ENCODE assay signal across 11 mouse cellular contexts in genomic region chr9:119517467-119517866, GRCm38 (mm10).
DNase-seq lines count a peak whose midpoint lies in the region; ATAC-seq lines count a peak whose summit lies in the region.
"Had no signal": no experiment of that assay in that cellular context is flagged by ENCODE, and none has a peak within 500 bp of the region (broad histone marks: within the 10 kb centered on the region; RNA-seq: fewer than 3 reads in every experiment).

No protein-coding gene starts in this region.

- no peaks in the 10 kb centered on the region for H3K9me3 ChIP-seq in embryonic facial prominence, embryonic 13.5 days
- no peaks in the 10 kb centered on the region for H3K9me3 ChIP-seq in embryonic facial prominence, embryonic 10.5 days
- no peaks in the 10 kb centered on the region for H3K9me3 ChIP-seq in hindbrain, embryonic 12.5 days (replicated peaks)
- no peaks in the 10 kb centered on the region for H3K9me3 ChIP-seq in hindbrain, embryonic 11.5 days (ENCODE audit: control insufficient read depth, low read length)
- no peaks in the 10 kb centered on the region for H3K9me3 ChIP-seq in stomach, embryonic 16.5 days (replicated peaks; ENCODE audit: control insufficient read depth, low read length)
- H3K9me3 ChIP-seq: limb, embryonic 12.5 days had no signal

- no peak for ATAC-seq in embryonic facial prominence, embryonic 13.5 days (ENCODE audit: insufficient number of reproducible peaks, insufficient read depth, low FRiP score, low TSS enrichment, low read depth)
- no peak for ATAC-seq in hindbrain, embryonic 12.5 days (ENCODE audit: low FRiP score)
- no peak for ATAC-seq in hindbrain, embryonic 11.5 days (ENCODE audit: low FRiP score)
- no peak for ATAC-seq in stomach, embryonic 16.5 days (ENCODE audit: insufficient read depth, low FRiP score)

- H3K4me2 ChIP-seq in embryonic facial prominence, embryonic 13.5 days = peak overlapping the region; percentile 43
- H3K4me2 ChIP-seq in hindbrain, embryonic 12.5 days (replicated peaks) = peak overlapping the region; percentile 28
- no peak overlapping the region for H3K4me2 ChIP-seq in hindbrain, embryonic 11.5 days (replicated peaks; ENCODE audit: low read depth, low read length)
- H3K4me2 ChIP-seq in stomach, embryonic 16.5 days (ENCODE audit: low read depth, low read length) = peak overlapping the region; percentile 34; the same call in 1 of the 2 replicates
- H3K4me2 ChIP-seq: limb, embryonic 12.5 days had no signal

- WGBS in embryonic facial prominence, embryonic 13.5 days = 38% methylated on average over 20 of the region's 20 CpGs
- 33% methylated on average over 20 of the region's 20 CpGs for WGBS in embryonic facial prominence, embryonic 10.5 days
- WGBS in hindbrain, embryonic 12.5 days = 26% methylated on average over 20 of the region's 20 CpGs
- WGBS in hindbrain, embryonic 11.5 days = 43% methylated on average over 20 of the region's 20 CpGs
- WGBS in stomach, embryonic 16.5 days = 25% methylated on average over 20 of the region's 20 CpGs

- DNase-seq in embryonic facial prominence, embryonic 10.5 days (ENCODE audit: low spot score) = no peak
- no peak for DNase-seq in hindbrain, embryonic 11.5 days (ENCODE audit: low spot score)
- DNase-seq in retina, postnatal 1 day = peak; percentile 61
- no peak for DNase-seq in retina, embryonic 14.5 days (ENCODE audit: low spot score)
- DNase-seq in spleen, postnatal 14 days (ENCODE audit: low spot score in 2 of 2) = no peak
- DNase-seq: cerebellum, adult 9-10 months; lung, adult 18-20 months had no signal

- no peak overlapping the region for H3K27ac ChIP-seq in embryonic facial prominence, embryonic 13.5 days
- no peak overlapping the region for H3K27ac ChIP-seq in embryonic facial prominence, embryonic 10.5 days (replicated peaks)
- H3K27ac ChIP-seq in hindbrain, embryonic 12.5 days = no peak overlapping the region
- no peak overlapping the region for H3K27ac ChIP-seq in hindbrain, embryonic 11.5 days (ENCODE audit: low read depth, low read length)
- no peak overlapping the region for H3K27ac ChIP-seq in stomach, embryonic 16.5 days (ENCODE audit: low read length)
- H3K27ac ChIP-seq: limb, embryonic 12.5 days had no signal

- no peak overlapping the region for H3K4me3 ChIP-seq in embryonic facial prominence, embryonic 13.5 days
- no peak overlapping the region for H3K4me3 ChIP-seq in embryonic facial prominence, embryonic 10.5 days
- no peak overlapping the region for H3K4me3 ChIP-seq in hindbrain, embryonic 12.5 days
- no peak overlapping the region for H3K4me3 ChIP-seq in hindbrain, embryonic 11.5 days (ENCODE audit: low read depth, low read length)
- no peak overlapping the region for H3K4me3 ChIP-seq in stomach, embryonic 16.5 days (replicated peaks; ENCODE audit: low read length)
- H3K4me3 ChIP-seq: limb, embryonic 12.5 days had no signal

- H3K36me3 ChIP-seq in embryonic facial prominence, embryonic 13.5 days = no peaks in the 10 kb centered on the region
- no peaks in the 10 kb centered on the region for H3K36me3 ChIP-seq in embryonic facial prominence, embryonic 10.5 days (replicated peaks)
- H3K36me3 ChIP-seq in hindbrain, embryonic 12.5 days = no peaks in the 10 kb centered on the region
- no peaks in the 10 kb centered on the region for H3K36me3 ChIP-seq in hindbrain, embryonic 11.5 days (ENCODE audit: control insufficient read depth, insufficient read depth, low read length)
- no peaks in the 10 kb centered on the region for H3K36me3 ChIP-seq in stomach, embryonic 16.5 days (ENCODE audit: control insufficient read depth, insufficient read depth, low read length)
- H3K36me3 ChIP-seq: limb, embryonic 12.5 days had no signal

- H3K27me3 ChIP-seq in embryonic facial prominence, embryonic 13.5 days = peaks cover 26% of the 10 kb centered on the region
- peaks cover 40% of the 10 kb centered on the region for H3K27me3 ChIP-seq in embryonic facial prominence, embryonic 10.5 days (replicated peaks; ENCODE audit: low read depth, poor library complexity, severe bottlenecking)
- H3K27me3 ChIP-seq in hindbrain, embryonic 12.5 days = peaks cover 17% of the 10 kb centered on the region
- H3K27me3 ChIP-seq in hindbrain, embryonic 11.5 days (ENCODE audit: control insufficient read depth, insufficient read depth, low read length) = no peaks in the 10 kb centered on the region
- no peaks in the 10 kb centered on the region for H3K27me3 ChIP-seq in stomach, embryonic 16.5 days (ENCODE audit: control insufficient read depth, insufficient read depth, low read length)

- no peak overlapping the region for H3K9ac ChIP-seq in embryonic facial prominence, embryonic 13.5 days
- H3K9ac ChIP-seq in hindbrain, embryonic 12.5 days = no peak overlapping the region
- H3K9ac ChIP-seq in hindbrain, embryonic 11.5 days (ENCODE audit: low read depth, low read length) = no peak overlapping the region
- H3K9ac ChIP-seq in stomach, embryonic 16.5 days (ENCODE audit: low read length) = no peak overlapping the region
- H3K9ac ChIP-seq: limb, embryonic 12.5 days had no signal

- peaks cover 12% of the 10 kb centered on the region for H3K4me1 ChIP-seq in embryonic facial prominence, embryonic 13.5 days
- H3K4me1 ChIP-seq in embryonic facial prominence, embryonic 10.5 days = peaks cover 11% of the 10 kb centered on the region
- peaks cover 11% of the 10 kb centered on the region for H3K4me1 ChIP-seq in hindbrain, embryonic 12.5 days
- H3K4me1 ChIP-seq in hindbrain, embryonic 11.5 days (replicated peaks; ENCODE audit: control insufficient read depth, insufficient read depth, low read length) = no peaks in the 10 kb centered on the region
- no peaks in the 10 kb centered on the region for H3K4me1 ChIP-seq in stomach, embryonic 16.5 days (ENCODE audit: control insufficient read depth, insufficient read depth, low read length)
- H3K4me1 ChIP-seq: limb, embryonic 12.5 days had no signal
